In the genomic region with DNA sequence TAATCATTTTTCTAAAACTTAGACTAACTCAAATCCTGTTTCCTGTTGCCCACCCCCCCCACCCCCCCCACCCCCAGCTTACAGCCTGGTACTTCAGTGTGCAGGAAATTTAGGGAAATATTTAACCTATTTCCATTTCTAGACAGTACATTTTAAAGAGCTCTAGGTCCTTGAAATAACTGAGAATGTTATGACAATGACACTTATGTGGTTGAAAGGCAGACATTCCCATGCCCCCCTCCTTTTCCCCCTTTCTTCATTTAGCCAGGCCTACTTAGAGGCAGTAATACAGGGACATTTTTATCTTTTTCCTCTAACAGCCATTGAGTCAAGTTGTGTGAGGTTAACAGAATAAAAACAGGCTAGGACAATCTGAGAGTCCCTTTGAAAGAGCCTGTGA, we compare ENCODE assay signal across 25 mouse cellular contexts.
"Had no signal": no experiment of that assay in that cellular context is flagged by ENCODE, and none has a peak within 500 bp of the region (broad histone marks: within the 10 kb centered on the region; RNA-seq: fewer than 3 reads in every experiment).

No protein-coding gene starts in this region.

- DNase-seq: forebrain, postnatal 0 days; gastrocnemius, postnatal 14 days; gastrocnemius, postnatal 36 days; heart, adult 11 months; heart, adult 2 months; heart, postnatal 14 days; heart, postnatal 36 days; kidney, adult 11 months; kidney, adult 2 months; kidney, adult 9 months; kidney, postnatal 14 days; kidney, postnatal 36 days; layer of hippocampus, adult 9-11 months; layer of hippocampus, postnatal 36 days; left cerebral cortex, postnatal 4 days had no signal

- H3K9me3 ChIP-seq: heart, embryonic 13.5 days; heart, embryonic 15.5 days; hindbrain, embryonic 13.5 days; hindbrain, embryonic 15.5 days; kidney, embryonic 15.5 days; limb, embryonic 13.5 days had no signal

- H3K4me3 ChIP-seq: heart, adult 2 months; heart, embryonic 13.5 days; heart, embryonic 15.5 days; hindbrain, embryonic 13.5 days; hindbrain, embryonic 15.5 days; kidney, embryonic 15.5 days; limb, embryonic 13.5 days had no signal

- H3K4me2 ChIP-seq: heart, embryonic 11.5 days; heart, embryonic 13.5 days; heart, embryonic 15.5 days; hindbrain, embryonic 13.5 days; hindbrain, embryonic 15.5 days; kidney, embryonic 15.5 days; limb, embryonic 13.5 days had no signal

- H3K4me1 ChIP-seq: heart, embryonic 13.5 days; heart, embryonic 15.5 days; hindbrain, embryonic 13.5 days; hindbrain, embryonic 15.5 days; kidney, embryonic 15.5 days; limb, embryonic 13.5 days had no signal

- H3K9ac ChIP-seq: forebrain, postnatal 0 days; heart, embryonic 13.5 days; heart, embryonic 15.5 days; hindbrain, embryonic 13.5 days; hindbrain, embryonic 15.5 days; kidney, embryonic 15.5 days; limb, embryonic 13.5 days had no signal

- H3K27ac ChIP-seq: heart, adult 2 months; heart, embryonic 13.5 days; heart, embryonic 15.5 days; hindbrain, embryonic 13.5 days; hindbrain, embryonic 15.5 days; hindbrain, postnatal 0 days; kidney, embryonic 15.5 days; kidney, postnatal 0 days; limb, embryonic 13.5 days had no signal

- H3K36me3 ChIP-seq: heart, embryonic 13.5 days; heart, embryonic 15.5 days; hindbrain, embryonic 13.5 days; hindbrain, embryonic 15.5 days; kidney, embryonic 15.5 days; limb, embryonic 13.5 days had no signal

- H3K27me3 ChIP-seq: heart, embryonic 13.5 days; heart, embryonic 15.5 days; hindbrain, embryonic 13.5 days; hindbrain, embryonic 15.5 days; kidney, embryonic 15.5 days; limb, embryonic 13.5 days had no signal

- ATAC-seq: forebrain, postnatal 0 days; hindbrain, postnatal 0 days; intestine, embryonic 16.5 days had no signal
